Mouse (Mus musculus) lung, embryonic 14.5 days (tissue): ENCODE results near the gene Eif6. TPM values are rescaled to one million over a fixed set of nuclear protein-coding genes. Genes with fewer than 3 reads are reported as not detected.
"Not testable (repeated sequence)": the region's sequence is repeated elsewhere in the genome, so short reads cannot be mapped to it uniquely, and the experiment has no call there.

Experiments used
- ATAC-seq: fragments of 200-750 bp; cut with Nextera tagmentation; 2 replicates; pipeline ENCODE4 v1.8.0; 2017; ENCODE audit warnings: mild to moderate bottlenecking, moderate TSS enrichment, moderate library complexity; ENCODE audit not compliant: insufficient read depth
- DNase-seq: peaks from one replicate; pipeline ENCODE4 v3.0.0-alpha.2; 2015
- H3K27ac ChIP-seq: fragments of 300-500 bp; sonication (generic); 2 replicates; pipeline ENCODE4 v1.5.1; 2014; ENCODE audit warnings: low read depth, mild to moderate bottlenecking, moderate library complexity
- H3K27me3 ChIP-seq: fragments of 300-500 bp; sonication (generic); 2 replicates; pipeline ENCODE4 v1.6.1; 2014; ENCODE audit warnings: low read length, control low read depth; ENCODE audit not compliant: insufficient read depth
- H3K36me3 ChIP-seq: fragments of 300-500 bp; sonication (generic); 2 replicates; pipeline ENCODE4 v1.6.1; 2014; ENCODE audit warnings: control low read depth; ENCODE audit not compliant: insufficient read depth
- H3K4me1 ChIP-seq: fragments of 300-500 bp; sonication (generic); 2 replicates; pipeline ENCODE4 v1.6.1; 2014; ENCODE audit warnings: antibody characterized with exemption, control low read depth; ENCODE audit not compliant: insufficient read depth
- H3K4me2 ChIP-seq: fragments of 300-500 bp; sonication (generic); 2 replicates; pipeline ENCODE4 v1.6.1; 2014; ENCODE audit warnings: mild to moderate bottlenecking
- H3K4me3 ChIP-seq: fragments of 300-500 bp; sonication (generic); 2 replicates; pipeline ENCODE4 v1.5.1; 2014; ENCODE audit warnings: low read depth, low read length
- H3K9ac ChIP-seq: fragments of 300-500 bp; sonication (generic); 2 replicates; pipeline ENCODE4 v1.6.1; 2014
- H3K9me3 ChIP-seq: fragments of 300-500 bp; sonication (generic); 2 replicates; pipeline ENCODE4 v1.6.1; 2016; ENCODE audit warnings: low read depth, low read length, control low read depth
- CTCF ChIP-seq: IDR thresholded peaks from 2 replicates; pipeline ENCODE4 v1.5.1; 2016; ENCODE audit warnings: antibody characterized with exemption, low read depth
- WGBS: fragments of 180-500 bp; shearing (Covaris S2); extraction: QIAGEN DNeasy Blood & Tissue Kit; methylation state at CpG from one replicate; pipeline ENCODE4 v1.1.7; 2014; 5-methylcytosine and 5-hydroxymethylcytosine counted together
- polyA plus RNA-seq: library from polyadenylated mRNA; unstranded; fragments of >200 nt; fragmentation: Nextera tagmentation; extraction: Ambion mirVana; gene quantifications from 2 replicates; pipeline ENCODE4 v1.2.1, GENCODE M21; 2014

The Eif6 gene
- polyA plus RNA-seq, 1 experiment from 2014 or later, result 179 TPM

GRCm38 (mm10) chr2:155846930-155847329, 20.2 kb upstream of the Eif6 start:
- Histone ChIP-seq H3K4me3 (no peak overlapping the region), H3K27ac (no peak overlapping the region), H3K4me1 (no peaks in the 10 kb centered on the region), H3K27me3 (no peaks in the 10 kb centered on the region), H3K9me3 (no peaks in the 10 kb centered on the region), H3K4me2 (no peak overlapping the region), H3K9ac (no peak overlapping the region), H3K36me3 (peaks cover 56% of the 10 kb centered on the region; the same call in 1 of the 2 replicates)
- no peak for ATAC-seq
- no peak for DNase-seq
- no peak for TF ChIP-seq CTCF
- 61% methylated on average over 8 of the region's 8 CpGs for WGBS

GRCm38 (mm10) chr2:155838961-155839360, 12.2 kb upstream of the Eif6 start:
- no peak for TF ChIP-seq CTCF
- Histone ChIP-seq H3K4me1 (no peaks in the 10 kb centered on the region), H3K27ac (no peak overlapping the region), H3K9ac (no peak overlapping the region), H3K27me3 (no peaks in the 10 kb centered on the region), H3K9me3 (no peaks in the 10 kb centered on the region), H3K36me3 (no peaks in the 10 kb centered on the region), H3K4me3 (no peak overlapping the region), H3K4me2 (no peak overlapping the region)
- DNase-seq (no peak), ATAC-seq (no peak)
- WGBS, result 81% methylated on average over 4 of the region's 4 CpGs

- no peak overlapping the region for H3K4me3 ChIP-seq
- TF ChIP-seq CTCF, result no peak
- DNase-seq (no peak), ATAC-seq (no peak)
- H3K4me2 ChIP-seq, result no peak overlapping the region
- no peaks in the 10 kb centered on the region for H3K27me3 ChIP-seq
- no peak overlapping the region for H3K27ac ChIP-seq
- WGBS, result 60% methylated on average over 3 of the region's 3 CpGs
- no peaks in the 10 kb centered on the region for H3K4me1 ChIP-seq
- H3K9me3 ChIP-seq, result no peaks in the 10 kb centered on the region
- no peak overlapping the region for H3K9ac ChIP-seq
- H3K36me3 ChIP-seq, result no peaks in the 10 kb centered on the region
Measured at GRCm38 (mm10) chr2:155837961-155838360, 11.2 kb upstream of the Eif6 start.

GRCm38 (mm10) chr2:155834732-155835131, 8.0 kb upstream of the Eif6 start, which contains the start of gene Fam83c:
Fam83c (minus strand) TSS chr2:155834854.
- no peak within 1 kb of the TSS for H3K4me3 ChIP-seq
- H3K27me3 ChIP-seq, result no peaks in the 10 kb centered on the region
- no peak within 1 kb of the TSS for H3K4me2 ChIP-seq
- no peaks in the 10 kb centered on the region for H3K9me3 ChIP-seq
- no peak for TF ChIP-seq CTCF
- no peak within 1 kb of the TSS for H3K9ac ChIP-seq
- no peak for DNase-seq
- WGBS, result 52% methylated on average over 9 of the region's 9 CpGs
- H3K27ac ChIP-seq, result no peak within 1 kb of the TSS
- H3K4me1 ChIP-seq, result no peaks in the 10 kb centered on the region
- H3K36me3 ChIP-seq, result no peaks in the 10 kb centered on the region
- no peak for ATAC-seq

- not testable (repeated sequence) for ATAC-seq, H3K36me3 ChIP-seq, H3K9me3 ChIP-seq, H3K27ac ChIP-seq, H3K9ac ChIP-seq, DNase-seq, H3K4me2 ChIP-seq, H3K4me1 ChIP-seq, H3K27me3 ChIP-seq, H3K4me3 ChIP-seq
- 66% methylated on average over 1 of the region's 1 CpGs for WGBS
- TF ChIP-seq CTCF, result peak; percentile 40
Measured at GRCm38 (mm10) chr2:155832087-155832486, 5.4 kb upstream of the Eif6 start.

- Histone ChIP-seq H3K36me3 (no peaks in the 10 kb centered on the region), H3K27me3 (no peaks in the 10 kb centered on the region), H3K27ac (no peak overlapping the region), H3K9ac (no peak overlapping the region), H3K4me1 (no peaks in the 10 kb centered on the region; the same call in 1 of the 2 replicates), H3K4me3 (no peak overlapping the region), H3K4me2 (no peak overlapping the region), H3K9me3 (no peaks in the 10 kb centered on the region)
- WGBS, result 51% methylated on average over 9 of the region's 9 CpGs
- DNase-seq (peak; percentile 34), ATAC-seq (no peak)
- TF ChIP-seq CTCF, result peak; percentile 48
Measured at GRCm38 (mm10) chr2:155831302-155831701, 4.6 kb upstream of the Eif6 start.

GRCm38 (mm10) chr2:155830841-155831240, 4.1 kb upstream of the Eif6 start:
- Histone ChIP-seq H3K9me3 (no peaks in the 10 kb centered on the region), H3K9ac (no peak overlapping the region), H3K27me3 (no peaks in the 10 kb centered on the region), H3K4me1 (no peaks in the 10 kb centered on the region; the same call in 1 of the 2 replicates), H3K4me3 (no peak overlapping the region), H3K27ac (no peak overlapping the region), H3K36me3 (no peaks in the 10 kb centered on the region), H3K4me2 (no peak overlapping the region)
- DNase-seq (no peak), ATAC-seq (no peak)
- no peak for TF ChIP-seq CTCF
- WGBS, result 87% methylated on average over 8 of the region's 8 CpGs
